Mouse (Mus musculus): Measurements from ENCODE around the gene Mansc4.

GRCm38 (mm10) chr6:147086594-147087225 is at the start of gene Mansc4:
- TF ChIP-seq CTCF (IDR thresholded peaks at IDR 0.05; ENCODE audit: low read depth) (no peak), EP300 (IDR thresholded peaks at IDR 0.05; ENCODE audit: low read depth) (no peak)

All from heart, postnatal 0 days (tissue).